Mouse (Mus musculus) kidney, embryonic 16.5 days (tissue): Measurements from ENCODE around the gene Csf1. TPM values are rescaled to one million over a fixed set of nuclear protein-coding genes. Genes with fewer than 3 reads are reported as not detected.

Experiments used
- ATAC-seq: fragments of 200-750 bp; cut with Nextera tagmentation; 2 replicates; pipeline ENCODE4 v1.8.0; 2017; ENCODE audit warnings: moderate TSS enrichment; ENCODE audit not compliant: low FRiP score, low TSS enrichment
- H3K27ac ChIP-seq: fragments of 300-500 bp; sonication (generic); 2 replicates; pipeline ENCODE4 v1.5.1; 2014; ENCODE audit warnings: low read length
- H3K27me3 ChIP-seq: fragments of 300-500 bp; sonication (generic); 2 replicates; pipeline ENCODE4 v1.6.1; 2014; ENCODE audit warnings: low read length, control low read depth, mixed read lengths; ENCODE audit not compliant: insufficient read depth
- H3K36me3 ChIP-seq: fragments of 300-500 bp; sonication (generic); 2 replicates; pipeline ENCODE4 v1.6.1; 2014; ENCODE audit warnings: low read length, control low read depth, mixed read lengths; ENCODE audit not compliant: insufficient read depth
- H3K4me1 ChIP-seq: fragments of 300-500 bp; sonication (generic); 2 replicates; pipeline ENCODE4 v1.6.1; 2014; ENCODE audit warnings: low read length, control low read depth, mixed read lengths; ENCODE audit not compliant: insufficient read depth
- H3K4me2 ChIP-seq: fragments of 300-500 bp; sonication (generic); replicated peaks from 2 replicates; pipeline ENCODE4 v1.6.1; 2014; ENCODE audit warnings: low read depth, low read length
- H3K4me3 ChIP-seq: fragments of 300-500 bp; sonication (generic); 2 replicates; pipeline ENCODE4 v1.5.1; 2014; ENCODE audit warnings: mild to moderate bottlenecking, low read length
- H3K9ac ChIP-seq: fragments of 300-500 bp; sonication (generic); replicated peaks from 2 replicates; pipeline ENCODE4 v1.6.1; 2014; ENCODE audit warnings: low read length
- H3K9me3 ChIP-seq: fragments of 300-500 bp; sonication (generic); 2 replicates; pipeline ENCODE4 v1.6.1; 2016; ENCODE audit warnings: low read length, control low read depth
- WGBS: fragments of 180-500 bp; shearing (Covaris S2); extraction: QIAGEN DNeasy Blood & Tissue Kit; methylation state at CpG from one replicate; pipeline ENCODE4 v1.1.7; 2014; 5-methylcytosine and 5-hydroxymethylcytosine counted together
- polyA plus RNA-seq: library from polyadenylated mRNA; unstranded; fragments of >200 nt; fragmentation: Nextera tagmentation; extraction: Ambion mirVana; gene quantifications from 2 replicates; pipeline ENCODE4 v1.2.1, GENCODE M21; 2015

The Csf1 gene
- polyA plus RNA-seq, 1 experiment from 2014 or later: 9.0 TPM

DNA sequence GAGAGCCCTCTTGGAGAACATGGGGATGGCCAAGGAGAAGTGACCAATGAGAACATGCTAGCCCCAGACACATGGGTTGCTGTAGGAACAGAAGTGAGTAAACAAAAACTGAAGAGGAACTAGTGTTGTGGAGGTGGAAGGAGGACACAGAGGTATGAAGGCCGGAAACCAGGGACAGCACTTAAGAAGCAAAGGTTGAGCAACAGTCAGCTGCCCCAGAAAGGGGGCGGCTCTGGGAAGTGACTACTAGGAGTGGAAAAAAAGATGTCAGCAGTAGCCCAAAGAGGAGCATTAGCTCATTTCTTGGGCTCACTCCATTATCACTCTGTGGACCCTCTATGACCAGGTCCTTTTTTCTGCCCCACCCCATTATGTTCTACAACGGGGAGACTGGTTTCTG is 23.0 kb upstream of the Csf1 start:
- H3K9ac ChIP-seq: no peak overlapping the region
- H3K36me3 ChIP-seq: no peaks in the 10 kb centered on the region
- no peaks in the 10 kb centered on the region for H3K9me3 ChIP-seq
- H3K4me3 ChIP-seq: no peak overlapping the region
- H3K4me2 ChIP-seq: no peak overlapping the region
- H3K27me3 ChIP-seq: no peaks in the 10 kb centered on the region
- WGBS: 94% methylated on average over 3 of the region's 3 CpGs
- ATAC-seq: no peak
- no peak overlapping the region for H3K27ac ChIP-seq
- H3K4me1 ChIP-seq: peaks cover 18% of the 10 kb centered on the region

DNA sequence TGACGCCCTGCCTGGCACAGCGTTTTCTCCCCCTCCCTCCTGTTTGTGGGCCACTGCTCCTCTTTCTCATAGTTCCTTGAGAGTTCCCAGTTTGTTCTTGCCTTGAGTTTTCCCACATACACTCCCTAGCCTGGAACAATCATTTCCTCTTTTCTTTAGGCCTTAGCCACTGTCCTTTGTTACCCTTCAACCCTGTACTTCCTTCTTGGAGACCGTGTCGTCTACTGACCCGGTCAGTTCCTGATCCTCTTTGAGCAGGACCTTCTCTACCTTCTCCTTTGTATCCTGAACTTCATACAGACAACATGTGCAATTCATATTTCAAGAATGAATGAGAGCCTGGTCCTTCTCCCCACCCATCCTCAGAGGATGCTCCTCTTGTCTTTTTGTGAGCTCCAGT is 21.0 kb upstream of the Csf1 start:
- Histone ChIP-seq H3K9me3 (no peaks in the 10 kb centered on the region), H3K4me3 (no peak overlapping the region), H3K4me2 (no peak overlapping the region), H3K27ac (no peak overlapping the region), H3K27me3 (no peaks in the 10 kb centered on the region), H3K36me3 (no peaks in the 10 kb centered on the region), H3K4me1 (peaks cover 3% of the 10 kb centered on the region), H3K9ac (no peak overlapping the region)
- no peak for ATAC-seq
- 83% methylated on average over 5 of the region's 5 CpGs for WGBS

DNA sequence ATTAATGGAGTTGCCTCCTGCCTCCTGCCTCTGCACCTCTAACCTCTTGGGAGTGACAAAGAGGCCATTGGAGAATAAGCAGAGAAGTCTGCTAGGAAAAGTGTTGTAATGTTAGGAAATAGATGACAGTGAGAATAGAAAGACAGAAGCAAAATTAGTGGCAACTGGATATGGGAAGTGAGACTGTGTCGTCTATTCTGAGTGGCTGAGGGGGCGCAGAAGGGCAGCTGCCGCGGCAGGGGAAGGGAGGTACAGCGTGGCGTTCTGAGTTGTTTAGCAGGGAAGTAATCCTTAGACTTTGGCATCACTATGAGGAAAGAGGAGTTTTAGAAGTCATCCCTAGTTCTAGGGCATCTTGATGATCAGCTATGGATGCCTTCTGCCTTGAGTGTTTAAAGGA is 17.7 kb upstream of the Csf1 start:
- H3K9me3 ChIP-seq: no peaks in the 10 kb centered on the region
- no peak overlapping the region for H3K4me2 ChIP-seq
- WGBS: 62% methylated on average over 6 of the region's 6 CpGs
- no peaks in the 10 kb centered on the region for H3K36me3 ChIP-seq
- no peak overlapping the region for H3K9ac ChIP-seq
- peaks cover 20% of the 10 kb centered on the region for H3K4me1 ChIP-seq
- no peak for ATAC-seq
- no peak overlapping the region for H3K27ac ChIP-seq
- no peaks in the 10 kb centered on the region for H3K27me3 ChIP-seq
- H3K4me3 ChIP-seq: no peak overlapping the region

DNA sequence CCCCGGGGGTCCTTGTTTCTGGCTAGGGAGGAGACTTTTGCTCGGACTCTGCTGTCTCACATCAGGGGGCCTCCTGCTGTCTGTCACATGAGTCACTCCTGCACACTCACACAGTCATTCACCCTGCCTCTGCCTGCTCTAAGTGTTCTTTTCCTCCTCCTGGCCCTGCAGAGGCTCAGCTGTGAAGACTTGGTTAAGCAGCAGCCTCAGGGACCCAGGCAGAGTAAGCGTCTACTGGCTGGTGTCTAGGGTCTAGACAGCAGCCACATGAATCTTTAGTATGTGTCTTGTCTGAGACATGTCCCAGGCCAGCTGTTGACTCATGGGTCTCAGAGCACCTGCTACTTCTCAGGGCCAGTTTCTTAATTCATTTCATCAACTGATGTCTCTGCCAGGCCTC is 16.0 kb upstream of the Csf1 start:
- no peak overlapping the region for H3K4me2 ChIP-seq
- no peak overlapping the region for H3K9ac ChIP-seq
- no peaks in the 10 kb centered on the region for H3K36me3 ChIP-seq
- H3K27ac ChIP-seq: no peak overlapping the region
- ATAC-seq: peak; percentile 64; the same call in 1 of the 2 replicates
- H3K4me1 ChIP-seq: peaks cover 20% of the 10 kb centered on the region
- 21% methylated on average over 3 of the region's 3 CpGs for WGBS
- peaks cover 6% of the 10 kb centered on the region; the same call in 1 of the 2 replicates for H3K27me3 ChIP-seq
- H3K9me3 ChIP-seq: no peaks in the 10 kb centered on the region
- H3K4me3 ChIP-seq: no peak overlapping the region

DNA sequence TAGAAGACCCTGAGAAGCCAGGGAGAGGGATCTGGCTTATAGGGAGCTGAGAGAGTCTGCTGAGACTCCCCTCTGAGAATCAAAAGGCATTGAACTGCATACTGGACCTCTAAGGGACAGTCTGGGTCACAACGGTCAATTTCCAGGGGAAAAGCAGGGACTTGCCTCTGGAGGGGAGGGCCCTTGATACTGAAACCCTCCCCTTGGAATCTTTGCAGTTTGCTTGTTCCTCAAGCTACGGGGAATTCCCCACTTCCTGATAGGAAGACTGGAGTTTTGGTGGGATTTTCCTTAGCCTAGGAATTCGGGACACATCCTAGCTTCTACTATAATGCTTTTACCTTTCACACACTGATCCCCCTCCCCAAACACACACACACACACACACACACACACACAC is 15.5 kb upstream of the Csf1 start:
- Histone ChIP-seq H3K27ac (no peak overlapping the region), H3K36me3 (no peaks in the 10 kb centered on the region), H3K4me3 (no peak overlapping the region), H3K9me3 (no peaks in the 10 kb centered on the region), H3K9ac (no peak overlapping the region; the same call in 1 of the 2 replicates), H3K4me2 (no peak overlapping the region), H3K27me3 (peaks cover 6% of the 10 kb centered on the region; the same call in 1 of the 2 replicates), H3K4me1 (peaks cover 20% of the 10 kb centered on the region)
- 29% methylated on average over 3 of the region's 3 CpGs for WGBS
- ATAC-seq: no peak

DNA sequence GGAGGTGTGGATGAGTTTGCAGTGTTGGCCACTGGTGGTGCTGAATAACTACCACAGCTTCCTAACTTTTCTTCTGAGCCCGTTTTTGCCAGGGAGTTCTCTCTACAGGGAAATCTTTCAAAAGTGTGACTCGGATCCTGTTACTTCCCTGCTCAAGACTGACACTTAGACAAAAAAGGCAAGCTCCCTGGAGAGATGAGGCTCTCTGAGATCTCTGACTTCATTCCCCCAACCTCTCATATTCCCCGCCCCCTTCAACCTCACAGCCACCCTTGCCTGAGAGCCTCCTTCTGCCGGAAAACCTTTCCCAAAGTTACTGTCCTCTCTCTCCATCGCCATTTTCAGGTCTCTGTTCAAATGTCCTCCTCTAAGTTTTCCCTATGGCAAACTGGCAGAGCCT is 14.8 kb upstream of the Csf1 start:
- Histone ChIP-seq H3K9me3 (no peaks in the 10 kb centered on the region), H3K36me3 (no peaks in the 10 kb centered on the region), H3K27me3 (peaks cover 6% of the 10 kb centered on the region; the same call in 1 of the 2 replicates), H3K4me3 (no peak overlapping the region), H3K27ac (no peak overlapping the region), H3K4me1 (peaks cover 20% of the 10 kb centered on the region), H3K9ac (no peak overlapping the region), H3K4me2 (no peak overlapping the region)
- WGBS: 35% methylated on average over 5 of the region's 5 CpGs
- ATAC-seq: no peak

DNA sequence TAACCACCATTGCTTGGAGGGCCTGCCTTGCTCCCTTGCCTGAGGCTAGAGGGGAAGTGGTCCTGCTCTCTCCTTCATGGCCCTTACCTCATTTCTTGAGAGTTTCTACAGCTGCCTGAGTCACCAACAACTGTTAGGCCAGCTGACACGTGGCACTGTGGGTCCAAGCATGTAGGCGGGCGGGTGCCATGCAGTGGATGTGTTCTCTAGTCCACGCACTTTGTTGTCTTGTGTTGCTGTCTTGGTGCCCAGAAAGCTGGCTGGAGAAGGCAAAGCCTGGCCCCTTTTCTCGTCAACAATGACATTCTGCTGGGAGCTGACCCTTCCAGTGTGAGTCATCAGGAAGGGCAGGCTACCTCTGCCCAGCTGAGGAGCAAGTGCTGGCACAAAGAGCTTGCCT is 12.6 kb upstream of the Csf1 start:
- no peak overlapping the region for H3K4me2 ChIP-seq
- H3K9ac ChIP-seq: no peak overlapping the region
- H3K4me1 ChIP-seq: peaks cover 20% of the 10 kb centered on the region
- H3K36me3 ChIP-seq: no peaks in the 10 kb centered on the region
- H3K27ac ChIP-seq: no peak overlapping the region
- no peaks in the 10 kb centered on the region for H3K9me3 ChIP-seq
- WGBS: 68% methylated on average over 5 of the region's 5 CpGs
- ATAC-seq: no peak
- peaks cover 6% of the 10 kb centered on the region; the same call in 1 of the 2 replicates for H3K27me3 ChIP-seq
- H3K4me3 ChIP-seq: no peak overlapping the region

DNA sequence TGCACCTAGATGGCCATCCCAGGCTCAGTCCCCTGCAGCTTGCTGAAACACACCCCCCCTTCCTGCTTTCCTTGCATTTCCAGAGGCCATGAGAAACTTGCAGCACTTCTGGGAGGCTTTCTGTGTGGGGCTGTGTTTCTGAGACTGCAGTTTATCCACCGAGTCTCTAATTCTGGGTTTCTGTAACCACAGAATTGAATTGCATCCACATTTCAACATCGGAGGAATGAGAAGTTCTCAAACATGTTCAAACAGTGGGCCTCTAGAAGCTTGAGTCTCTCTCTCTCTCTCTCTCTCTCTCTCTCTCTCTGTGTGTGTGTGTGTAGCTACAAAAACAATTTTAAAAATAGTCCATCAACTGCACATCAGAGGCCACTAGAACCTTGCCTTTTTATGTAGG is 9.4 kb upstream of the Csf1 start:
- H3K27me3 ChIP-seq: peaks cover 6% of the 10 kb centered on the region; the same call in 1 of the 2 replicates
- WGBS: 79% methylated on average over 2 of the region's 2 CpGs
- H3K4me2 ChIP-seq: no peak overlapping the region
- H3K4me3 ChIP-seq: no peak overlapping the region
- ATAC-seq: no peak
- H3K9me3 ChIP-seq: no peaks in the 10 kb centered on the region
- H3K4me1 ChIP-seq: peaks cover 6% of the 10 kb centered on the region
- no peaks in the 10 kb centered on the region for H3K36me3 ChIP-seq
- H3K9ac ChIP-seq: no peak overlapping the region
- H3K27ac ChIP-seq: no peak overlapping the region

DNA sequence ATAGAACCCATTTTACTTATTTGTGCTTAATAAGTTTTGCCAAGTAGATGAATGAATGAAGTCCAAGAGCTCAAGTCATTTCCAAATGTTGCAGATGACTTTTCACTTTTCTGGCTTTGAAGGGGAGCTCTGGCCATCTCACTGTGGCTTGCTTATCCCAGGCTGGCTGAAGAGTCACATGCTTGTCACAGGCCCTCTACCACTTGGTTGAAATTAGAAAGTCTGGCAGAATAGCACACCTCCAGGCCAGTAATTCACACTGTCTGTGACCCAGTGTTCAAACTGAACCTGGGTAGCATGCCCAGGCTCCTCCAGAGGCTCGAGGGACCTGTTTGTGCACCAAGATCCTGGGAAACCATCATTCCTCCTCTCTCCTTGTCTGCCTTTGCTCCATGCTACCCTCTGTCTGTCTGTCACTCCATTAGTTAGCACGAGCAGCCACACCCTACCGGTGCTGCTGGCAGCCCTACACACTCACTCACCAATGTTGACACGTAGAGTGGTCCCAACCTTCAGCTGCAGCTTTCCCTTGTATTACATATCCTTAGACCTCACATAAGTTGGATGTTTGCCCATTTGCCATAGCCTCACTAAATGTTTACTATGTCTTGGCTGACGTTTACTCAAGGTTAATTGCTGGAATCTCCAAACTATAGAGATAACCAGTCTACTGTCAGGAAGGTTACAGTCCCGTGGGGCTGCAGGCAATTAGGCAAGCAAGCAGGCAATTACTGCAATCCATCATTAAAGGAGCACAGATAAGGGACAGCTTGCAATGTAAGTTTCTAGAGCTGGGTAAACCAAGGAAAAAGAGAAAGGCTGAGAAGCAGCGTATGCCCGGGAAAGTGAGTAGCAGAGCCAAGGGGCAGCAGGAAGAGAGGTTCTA is 8.1 kb upstream of the Csf1 start:
- Histone ChIP-seq H3K9ac (no peak overlapping the region), H3K4me3 (no peak overlapping the region), H3K36me3 (no peaks in the 10 kb centered on the region), H3K4me2 (no peak overlapping the region), H3K9me3 (no peaks in the 10 kb centered on the region), H3K27me3 (peaks cover 6% of the 10 kb centered on the region; the same call in 1 of the 2 replicates), H3K27ac (no peak overlapping the region), H3K4me1 (peaks cover 4% of the 10 kb centered on the region; the same call in 1 of the 2 replicates)
- ATAC-seq: no peak
- 50% methylated on average over 8 of the region's 8 CpGs for WGBS

DNA sequence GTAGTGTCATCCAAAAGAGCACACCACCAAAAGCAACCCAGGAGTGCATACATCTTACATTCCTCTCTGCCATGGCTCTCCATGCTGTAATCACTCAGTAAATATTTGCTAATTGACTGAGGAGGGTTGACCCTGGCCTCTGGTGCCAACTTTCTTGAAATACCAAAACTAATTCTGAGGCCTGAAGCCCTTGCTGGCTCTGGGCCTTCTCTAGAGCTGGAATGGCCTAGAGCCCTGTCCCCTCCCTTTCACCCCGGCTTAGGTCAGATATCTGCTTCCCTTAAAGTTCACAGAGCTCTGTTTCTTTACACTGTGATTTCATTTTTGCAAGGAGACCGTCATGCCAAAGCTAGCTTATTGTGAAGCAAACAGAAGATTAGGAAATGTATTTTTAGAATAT is 6.5 kb upstream of the Csf1 start:
- Histone ChIP-seq H3K36me3 (no peaks in the 10 kb centered on the region), H3K9me3 (no peaks in the 10 kb centered on the region), H3K27ac (no peak overlapping the region), H3K27me3 (0 out of 2 replicates have a peak, but pooled peaks cover 4% of the 10 kb centered on the region), H3K4me1 (peaks cover 4% of the 10 kb centered on the region; the same call in 1 of the 2 replicates), H3K4me2 (no peak overlapping the region), H3K4me3 (no peak overlapping the region), H3K9ac (no peak overlapping the region)
- WGBS: 61% methylated on average over 2 of the region's 2 CpGs
- ATAC-seq: no peak
